ENCODE assay signal across 8 mouse cellular contexts in genomic region chr6:32587136-32588009, GRCm38 (mm10). TPM values are rescaled to one million over a fixed set of nuclear protein-coding genes. Genes with fewer than 3 reads are reported as not detected.
DNase-seq lines count a peak whose midpoint lies in the region; ATAC-seq and TF ChIP-seq lines count a peak whose summit lies in the region.

No protein-coding gene starts in this region.

- no peak overlapping the region for H3K27ac ChIP-seq in thymus, adult 2 months (ENCODE audit: control insufficient read depth, insufficient read depth, low read length)
- peak overlapping the region; percentile 35; the same call in 1 of the 2 replicates for H3K27ac ChIP-seq in embryonic facial prominence, embryonic 11.5 days (replicated peaks; ENCODE audit: low read depth, low read length)
- peak overlapping the region; percentile 84 for H3K27ac ChIP-seq in heart, embryonic 12.5 days (ENCODE audit: poor library complexity, severe bottlenecking)
- no peak overlapping the region for H3K27ac ChIP-seq in kidney, embryonic 16.5 days (ENCODE audit: low read length)
- no peak overlapping the region for H3K27ac ChIP-seq in liver, embryonic 12.5 days
- peak overlapping the region; percentile 97 for H3K27ac ChIP-seq in neural tube, embryonic 13.5 days (replicated peaks)

- H3K9me3 ChIP-seq in embryonic facial prominence, embryonic 11.5 days (replicated peaks; ENCODE audit: control insufficient read depth, low read length), result no peaks in the 10 kb centered on the region
- H3K9me3 ChIP-seq in heart, embryonic 12.5 days (replicated peaks), result no peaks in the 10 kb centered on the region
- no peaks in the 10 kb centered on the region for H3K9me3 ChIP-seq in kidney, embryonic 16.5 days (ENCODE audit: low read length)
- H3K9me3 ChIP-seq in liver, embryonic 12.5 days (replicated peaks), result no peaks in the 10 kb centered on the region
- no peaks in the 10 kb centered on the region for H3K9me3 ChIP-seq in neural tube, embryonic 13.5 days

- no peak for TF ChIP-seq CTCF in thymus, adult 2 months (IDR thresholded peaks at IDR 0.05; ENCODE audit: borderline replicate concordance, control insufficient read depth, extremely low read depth, insufficient read depth, low read length, poor library complexity)

- peak overlapping the region; percentile 100 for H3K4me2 ChIP-seq in embryonic facial prominence, embryonic 11.5 days (ENCODE audit: low read depth, low read length)
- peak overlapping the region; percentile 97 for H3K4me2 ChIP-seq in heart, embryonic 12.5 days
- peak overlapping the region; percentile 98 for H3K4me2 ChIP-seq in kidney, embryonic 16.5 days (replicated peaks; ENCODE audit: low read depth, low read length)
- peak overlapping the region; percentile 84 for H3K4me2 ChIP-seq in liver, embryonic 12.5 days
- peak overlapping the region; percentile 81 for H3K4me2 ChIP-seq in neural tube, embryonic 13.5 days

- no peaks in the 10 kb centered on the region for H3K36me3 ChIP-seq in thymus, adult 2 months (ENCODE audit: control insufficient read depth, insufficient read depth, low read length)
- no peaks in the 10 kb centered on the region for H3K36me3 ChIP-seq in embryonic facial prominence, embryonic 11.5 days (replicated peaks; ENCODE audit: control insufficient read depth, insufficient read depth, low read depth, low read length)
- no peaks in the 10 kb centered on the region for H3K36me3 ChIP-seq in heart, embryonic 12.5 days
- no peaks in the 10 kb centered on the region for H3K36me3 ChIP-seq in kidney, embryonic 16.5 days (ENCODE audit: insufficient read depth, low read length)
- no peaks in the 10 kb centered on the region for H3K36me3 ChIP-seq in liver, embryonic 12.5 days
- H3K36me3 ChIP-seq in neural tube, embryonic 13.5 days, result no peaks in the 10 kb centered on the region

- H3K27me3 ChIP-seq in thymus, adult 2 months (ENCODE audit: control insufficient read depth, insufficient read depth, low read length), result peaks cover 6% of the 10 kb centered on the region; the same call in 1 of the 2 replicates
- peaks cover 36% of the 10 kb centered on the region for H3K27me3 ChIP-seq in embryonic facial prominence, embryonic 11.5 days (ENCODE audit: control insufficient read depth, insufficient read depth, low read length)
- no peaks in the 10 kb centered on the region for H3K27me3 ChIP-seq in heart, embryonic 12.5 days (replicated peaks)
- peaks cover 78% of the 10 kb centered on the region for H3K27me3 ChIP-seq in kidney, embryonic 16.5 days (ENCODE audit: insufficient read depth, low read length)
- peaks cover 98% of the 10 kb centered on the region for H3K27me3 ChIP-seq in liver, embryonic 12.5 days (replicated peaks)
- peaks cover 31% of the 10 kb centered on the region for H3K27me3 ChIP-seq in neural tube, embryonic 13.5 days

- H3K9ac ChIP-seq in embryonic facial prominence, embryonic 11.5 days (replicated peaks; ENCODE audit: low read length), result peak overlapping the region; percentile 70
- peak overlapping the region; percentile 97 for H3K9ac ChIP-seq in heart, embryonic 12.5 days
- peak overlapping the region; percentile 72 for H3K9ac ChIP-seq in kidney, embryonic 16.5 days (replicated peaks; ENCODE audit: low read length)
- peak overlapping the region; percentile 59 for H3K9ac ChIP-seq in liver, embryonic 12.5 days
- peak overlapping the region; percentile 99 for H3K9ac ChIP-seq in neural tube, embryonic 13.5 days

- H3K4me3 ChIP-seq in thymus, adult 2 months (ENCODE audit: control insufficient read depth, insufficient read depth, low read length), result 0 out of 2 replicates have a peak overlapping the region, but pooled peaks have one; percentile 17
- H3K4me3 ChIP-seq in embryonic facial prominence, embryonic 11.5 days (ENCODE audit: low read depth, low read length), result peak overlapping the region; percentile 79
- peak overlapping the region; percentile 91 for H3K4me3 ChIP-seq in heart, embryonic 12.5 days
- peak overlapping the region; percentile 62 for H3K4me3 ChIP-seq in kidney, embryonic 16.5 days (ENCODE audit: low read length)
- H3K4me3 ChIP-seq in liver, embryonic 12.5 days, result peak overlapping the region; percentile 59
- H3K4me3 ChIP-seq in neural tube, embryonic 13.5 days, result peak overlapping the region; percentile 87

- WGBS in thymus, adult 2 months, result 1% methylated on average over 80 of the region's 82 CpGs
- WGBS in embryonic facial prominence, embryonic 11.5 days, result 0% methylated on average over 74 of the region's 82 CpGs
- WGBS in heart, embryonic 12.5 days, result under 1% methylated on average over 75 of the region's 82 CpGs
- WGBS in kidney, embryonic 16.5 days, result under 1% methylated on average over 77 of the region's 82 CpGs
- WGBS in liver, embryonic 12.5 days (ENCODE audit: insufficient replicate concordance), result 1% methylated on average over 65 of the region's 82 CpGs
- under 1% methylated on average over 82 of the region's 82 CpGs for WGBS in neural tube, embryonic 13.5 days

- no peak for DNase-seq in thymus, adult 2 months
- no peak for DNase-seq in thymus, adult 18-20 months
- DNase-seq in embryonic facial prominence, embryonic 11.5 days (ENCODE audit: low spot score), result peak; percentile 42
- no peak for DNase-seq in spleen, postnatal 36 days (ENCODE audit: low spot score in 2 of 2)

- peak; percentile 45 for ATAC-seq in embryonic facial prominence, embryonic 11.5 days (replicated peaks; ENCODE audit: insufficient number of reproducible peaks, low FRiP score, low TSS enrichment, low read depth)
- ATAC-seq in heart, embryonic 12.5 days (ENCODE audit: insufficient number of reproducible peaks, low FRiP score), result peak; percentile 48
- ATAC-seq in kidney, embryonic 16.5 days (ENCODE audit: low FRiP score, low TSS enrichment), result peak; percentile 46
- no peak for ATAC-seq in liver, embryonic 12.5 days
- peak; percentile 48 for ATAC-seq in neural tube, embryonic 13.5 days (ENCODE audit: low read depth)

- TF ChIP-seq POLR2A in thymus, adult 2 months (IDR thresholded peaks at IDR 0.05; ENCODE audit: control insufficient read depth, extremely low read depth, insufficient read depth, low read length, poor library complexity), result no peak

- H3K4me1 ChIP-seq in thymus, adult 2 months (replicated peaks; ENCODE audit: control insufficient read depth, insufficient read depth, low read length), result 0 out of 2 replicates have a peak, but pooled peaks cover 7% of the 10 kb centered on the region
- H3K4me1 ChIP-seq in embryonic facial prominence, embryonic 11.5 days (ENCODE audit: control insufficient read depth, insufficient read depth, low read length), result no peaks in the 10 kb centered on the region; the same call in 1 of the 2 replicates
- peaks cover 37% of the 10 kb centered on the region for H3K4me1 ChIP-seq in heart, embryonic 12.5 days (replicated peaks)
- peaks cover 18% of the 10 kb centered on the region for H3K4me1 ChIP-seq in kidney, embryonic 16.5 days (ENCODE audit: insufficient read depth, low read length)
- peaks cover 12% of the 10 kb centered on the region for H3K4me1 ChIP-seq in liver, embryonic 12.5 days
- H3K4me1 ChIP-seq in neural tube, embryonic 13.5 days (replicated peaks), result peaks cover 52% of the 10 kb centered on the region

RNA-seq across cellular contexts. Expression of gene Plxna4, which starts 0.6 kb away (rescaled TPM):
- polyA plus RNA-seq in thymus, adult 2 months (2012; rRNA removed), result 0.43 and 0.66 TPM in 2 replicates
- polyA plus RNA-seq in embryonic facial prominence, embryonic 11.5 days (2014; fragmentation: Nextera tagmentation; extraction: Ambion mirVana), result 3.2 and 3.3 TPM in 2 replicates
- polyA plus RNA-seq in heart, embryonic 12.5 days (2016; fragmentation: Nextera tagmentation; extraction: Ambion mirVana), result 9.5 and 10.8 TPM in 2 replicates
- 1.2 and 1.5 TPM in 2 replicates for polyA plus RNA-seq in kidney, embryonic 16.5 days (2015; fragmentation: Nextera tagmentation; extraction: Ambion mirVana)
- 0.78 and 0.79 TPM in 2 replicates for polyA plus RNA-seq in liver, embryonic 12.5 days (2016; fragmentation: Nextera tagmentation; extraction: Ambion mirVana)
- polyA plus RNA-seq in neural tube, embryonic 13.5 days (2015; fragmentation: Nextera tagmentation; extraction: Ambion mirVana), result 16.1 and 17.1 TPM in 2 replicates

Comparison
In these comparisons a context has a peak if more than half of its experiments do, and no peak if none do; other contexts are left out.
1. H3K27ac ChIP-seq: peak in embryonic facial prominence, embryonic 11.5 days (single experiment), heart, embryonic 12.5 days (single experiment) and neural tube, embryonic 13.5 days (single experiment); none in thymus, adult 2 months (single experiment), kidney, embryonic 16.5 days (single experiment) and liver, embryonic 12.5 days (single experiment).
2. H3K4me3 ChIP-seq: peak in every context shown above with its lines; median percentile 91 in heart, embryonic 12.5 days; 87 in neural tube, embryonic 13.5 days; 79 in embryonic facial prominence, embryonic 11.5 days; 62 in kidney, embryonic 16.5 days; 59 in liver, embryonic 12.5 days; 17 in thymus, adult 2 months.
3. Peak in every context shown above with its lines, with median percentiles within 50 percentile points of each other: H3K4me2 ChIP-seq and H3K9ac ChIP-seq.